Mouse (Mus musculus) lung, adult 2 months (tissue): ENCODE measurements around the gene Cpeb3. TPM values are rescaled to one million over a fixed set of nuclear protein-coding genes. Genes with fewer than 3 reads are reported as not detected.
A peak's percentile ranks its signal among the peaks of the same experiment; 100 is the strongest.

ENCODE experiments used
- DNase-seq: peaks from one replicate; pipeline ENCODE4 v3.0.0; 2022
- H3K4me1 ChIP-seq: fragments of 200-500 bp; 2 replicates; pipeline ENCODE4 v1.6.1; 2011; ENCODE audit warnings: low read length; ENCODE audit not compliant: control insufficient read depth, insufficient read depth
- H3K4me3 ChIP-seq: fragments of 200-500 bp; replicated peaks from 2 replicates; pipeline ENCODE3; 2011; ENCODE audit warnings: low read depth, mild to moderate bottlenecking, control low read depth, low read length; ENCODE audit errors: extremely low read depth
- CTCF ChIP-seq: fragments of 200-500 bp; IDR thresholded peaks from 2 replicates; pipeline ENCODE4 v1.5.1; 2011; ENCODE audit warnings: mild to moderate bottlenecking, low read length, control low read depth; ENCODE audit not compliant: insufficient read depth
- POLR2A ChIP-seq: fragments of 200-500 bp; IDR thresholded peaks from 2 replicates; pipeline ENCODE4 v1.6.1; 2011; ENCODE audit warnings: low read depth, mild to moderate bottlenecking, control low read depth, low read length, borderline replicate concordance; ENCODE audit errors: extremely low read depth
- WGBS: fragments of 180-500 bp; shearing (Covaris S2); methylation state at CpG from one replicate; pipeline ENCODE4 v1.1.7; 2018; 5-methylcytosine and 5-hydroxymethylcytosine counted together
- polyA plus RNA-seq: library from polyadenylated mRNA; depleted of rRNA; stranded (reverse); fragments of >200 nt; gene quantifications from 2 replicates; pipeline ENCODE4 v1.2.3, GENCODE M21; 2012

Gene Cpeb3
- polyA plus RNA-seq, 1 experiment = 6.8 TPM

DNA sequence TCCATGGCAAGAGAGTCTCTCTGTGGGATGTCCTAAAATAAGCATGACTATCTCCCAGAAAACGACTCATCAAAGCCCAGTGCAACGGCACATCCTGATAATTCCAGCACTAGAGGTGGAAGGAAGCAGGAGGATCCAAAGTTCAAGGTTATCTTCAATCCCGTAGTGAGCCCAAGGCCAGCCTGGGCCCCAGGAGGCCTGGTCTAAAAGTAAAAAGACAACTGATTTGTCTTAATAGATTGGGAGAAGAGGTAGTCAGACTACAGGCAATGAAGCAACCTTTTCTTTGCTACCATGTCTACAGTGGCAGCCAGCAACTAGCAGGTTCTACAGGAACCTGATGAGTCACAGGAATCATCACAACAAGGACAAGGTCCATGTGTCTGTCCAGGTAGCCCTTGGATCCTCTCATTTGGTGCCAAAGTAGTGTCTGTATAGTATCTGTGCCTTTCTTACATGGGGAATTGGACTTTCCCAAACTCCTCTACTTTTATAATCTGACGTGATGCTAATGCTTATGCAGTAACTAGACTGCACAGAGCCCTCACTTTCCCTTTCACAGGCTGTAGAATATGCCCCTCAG is 19.9 kb downstream of the Cpeb3 start:
- DNase-seq = no peak
- Histone ChIP-seq H3K4me3 (no peak overlapping the region), H3K4me1 (peaks cover 2% of the 10 kb centered on the region; the same call in 1 of the 2 replicates)
- no peak for TF ChIP-seq CTCF
- no peak for TF ChIP-seq POLR2A
- 69% methylated on average over 4 of the region's 4 CpGs for WGBS

DNA sequence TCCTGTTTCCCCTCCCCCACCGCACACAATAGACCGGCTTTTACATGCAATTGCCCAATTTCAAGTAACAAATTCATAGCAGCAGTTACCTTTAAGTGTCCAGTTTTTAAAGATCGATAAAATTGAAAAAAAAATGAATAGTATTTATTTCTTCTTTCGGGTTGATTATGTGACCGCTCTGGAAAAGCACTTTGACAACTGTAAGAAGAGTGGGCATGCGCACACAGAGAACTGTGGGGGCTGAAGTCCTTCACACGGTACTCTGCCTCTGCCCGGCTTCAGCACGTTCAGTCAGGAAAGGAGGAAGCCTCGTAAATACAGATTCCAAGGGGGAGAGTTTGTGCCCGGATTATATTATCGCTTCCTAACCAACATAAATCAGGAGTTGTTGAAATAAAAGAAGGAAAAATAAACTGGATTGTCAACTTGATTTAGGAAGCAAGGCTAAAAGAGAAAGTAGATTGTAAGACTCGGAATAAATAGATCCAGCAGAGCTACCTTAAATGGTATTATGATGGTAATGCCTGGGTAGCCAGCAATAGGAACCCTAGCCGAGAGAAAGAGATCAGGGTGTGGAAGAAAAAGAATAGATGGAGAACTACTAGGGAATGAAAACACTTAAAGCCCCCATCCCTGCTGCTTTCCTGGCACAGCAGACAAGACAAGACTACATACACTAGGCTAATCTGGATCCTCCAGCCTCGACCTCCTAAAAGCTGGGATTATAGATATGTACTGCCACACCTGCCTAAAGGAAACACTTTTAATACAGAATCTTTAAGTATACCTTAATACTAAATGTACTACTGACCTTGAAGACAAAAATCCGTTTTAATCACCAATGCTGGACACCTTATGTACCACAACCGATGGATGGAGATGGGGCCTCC is 30.3 kb downstream of the Cpeb3 start:
- 13% methylated on average over 17 of the region's 17 CpGs for WGBS
- TF ChIP-seq CTCF (no peak), POLR2A (no peak)
- no peaks in the 10 kb centered on the region for H3K4me1 ChIP-seq
- peak; percentile 27 for DNase-seq
- H3K4me3 ChIP-seq = peak overlapping the region; percentile 61

DNA sequence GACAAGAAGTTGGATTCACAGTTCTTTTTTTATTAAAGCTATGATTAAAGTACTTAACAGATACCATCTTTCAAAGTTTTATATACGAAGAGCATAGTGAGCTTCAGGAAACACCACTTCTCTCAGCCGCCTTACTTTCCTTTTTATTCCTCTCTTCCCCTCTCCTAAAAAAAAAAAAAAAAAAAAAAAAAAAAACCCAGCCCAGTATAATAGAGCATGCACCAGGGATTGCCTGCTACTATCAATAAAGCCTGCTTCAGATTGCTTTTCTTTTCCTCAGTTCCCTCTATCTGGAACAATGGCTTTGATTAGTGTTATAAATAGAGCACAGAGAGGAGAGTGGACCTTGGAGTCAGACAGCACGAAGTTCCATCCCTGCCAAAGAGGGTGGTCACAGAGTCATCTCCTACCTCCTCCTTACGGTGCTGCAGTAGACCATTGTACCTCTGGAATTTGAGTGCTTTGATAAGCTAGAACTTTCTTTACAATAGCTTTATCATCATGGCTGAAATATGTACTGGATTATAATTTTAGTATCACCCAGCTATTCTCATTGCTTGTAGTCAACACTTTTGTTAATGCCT is 31.4 kb downstream of the Cpeb3 start:
- peaks cover 6% of the 10 kb centered on the region for H3K4me1 ChIP-seq
- no peak overlapping the region for H3K4me3 ChIP-seq
- TF ChIP-seq POLR2A = no peak
- TF ChIP-seq CTCF = no peak
- no peak for DNase-seq
- 60% methylated on average over 4 of the region's 4 CpGs for WGBS

DNA sequence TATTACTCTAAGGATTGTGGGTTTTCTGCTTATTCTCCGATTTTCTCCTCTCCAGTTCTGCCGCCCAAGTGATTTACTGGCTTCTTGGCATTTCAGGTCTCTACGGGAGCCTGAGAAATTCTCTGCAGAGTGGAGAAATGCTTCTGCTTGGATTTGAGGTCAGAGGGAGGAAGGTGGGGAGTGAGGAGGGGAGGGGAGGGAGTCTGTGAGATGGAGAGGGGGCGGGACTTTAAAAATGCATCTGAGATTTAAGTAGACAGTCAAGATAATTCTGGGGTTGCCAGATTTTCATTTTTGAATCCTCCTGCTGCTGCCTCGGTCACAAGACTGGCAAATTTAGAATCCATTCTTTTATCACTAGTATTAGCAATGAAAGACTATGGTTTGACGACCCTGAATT is 32.5 kb downstream of the Cpeb3 start:
- TF ChIP-seq POLR2A = no peak
- TF ChIP-seq CTCF = no peak
- 12% methylated on average over 6 of the region's 6 CpGs for whole genome bisulfite sequencing
- peak; percentile 15 for DNase-seq
- Histone ChIP-seq H3K4me3 (peak overlapping the region; percentile 51), H3K4me1 (peaks cover 6% of the 10 kb centered on the region)

DNA sequence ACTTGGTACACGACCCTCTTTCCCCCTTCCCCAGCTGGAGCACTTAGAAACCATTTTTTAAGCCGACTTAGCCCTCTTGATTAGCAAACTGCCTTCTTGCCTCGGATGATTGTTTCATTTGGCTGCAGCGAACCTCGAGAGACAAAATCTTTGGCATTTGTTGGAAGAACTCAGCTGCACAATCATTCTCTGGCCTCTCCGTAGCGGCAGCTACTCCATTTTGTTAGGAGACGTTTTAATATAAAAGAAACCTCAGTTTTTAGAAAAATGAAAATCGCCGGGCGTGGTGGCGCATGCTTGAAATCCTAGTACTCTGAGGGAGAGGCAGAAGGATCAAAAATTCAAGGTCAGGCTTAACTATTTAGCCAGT is 33.0 kb downstream of the Cpeb3 start:
- TF ChIP-seq CTCF = no peak
- TF ChIP-seq POLR2A = no peak
- no peak for DNase-seq
- peaks cover 6% of the 10 kb centered on the region for H3K4me1 ChIP-seq
- peak overlapping the region; percentile 51 for H3K4me3 ChIP-seq
- WGBS = 1% methylated on average over 12 of the region's 12 CpGs

DNA sequence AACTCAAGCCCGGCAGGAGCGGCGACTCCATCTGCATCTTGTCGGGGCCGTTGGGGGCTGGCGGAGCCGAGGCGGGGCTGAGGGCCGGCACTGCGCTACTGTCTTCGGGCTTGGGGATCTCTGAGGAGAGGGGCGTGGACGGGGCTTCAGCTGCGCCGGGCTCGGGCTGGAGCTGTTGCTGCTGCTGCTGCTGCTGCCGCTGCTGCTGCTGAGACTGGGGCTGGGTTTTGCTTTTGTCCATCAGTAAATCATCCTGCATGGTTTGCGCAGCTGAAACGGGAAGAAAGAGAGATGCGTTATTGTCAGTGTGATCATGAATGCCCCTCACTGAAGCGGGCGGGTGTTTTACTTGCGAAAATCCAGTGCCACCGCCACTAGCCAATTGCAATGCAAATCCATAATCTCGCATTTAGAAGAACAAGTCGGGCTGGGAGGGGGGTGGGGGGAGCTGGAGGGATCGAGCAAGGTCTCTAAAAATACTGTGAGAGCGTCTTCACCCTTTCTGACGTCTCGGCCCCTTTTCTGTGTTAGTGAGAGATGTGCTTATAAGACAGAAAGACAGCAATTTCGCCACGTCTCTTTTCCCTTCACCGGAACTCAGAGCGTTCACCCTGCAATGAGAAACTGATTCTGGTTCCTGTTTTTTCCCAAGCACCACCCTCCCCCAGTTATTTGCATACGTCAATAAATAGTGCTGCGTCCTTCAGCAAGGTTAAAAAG is 33.5 kb downstream of the Cpeb3 start:
- WGBS = under 1% methylated on average over 36 of the region's 36 CpGs
- TF ChIP-seq POLR2A (peak; percentile 26; the same call in 1 of the 2 replicates), CTCF (no peak)
- Histone ChIP-seq H3K4me1 (peaks cover 6% of the 10 kb centered on the region), H3K4me3 (peak overlapping the region; percentile 51)
- DNase-seq = peak; percentile 67

DNA sequence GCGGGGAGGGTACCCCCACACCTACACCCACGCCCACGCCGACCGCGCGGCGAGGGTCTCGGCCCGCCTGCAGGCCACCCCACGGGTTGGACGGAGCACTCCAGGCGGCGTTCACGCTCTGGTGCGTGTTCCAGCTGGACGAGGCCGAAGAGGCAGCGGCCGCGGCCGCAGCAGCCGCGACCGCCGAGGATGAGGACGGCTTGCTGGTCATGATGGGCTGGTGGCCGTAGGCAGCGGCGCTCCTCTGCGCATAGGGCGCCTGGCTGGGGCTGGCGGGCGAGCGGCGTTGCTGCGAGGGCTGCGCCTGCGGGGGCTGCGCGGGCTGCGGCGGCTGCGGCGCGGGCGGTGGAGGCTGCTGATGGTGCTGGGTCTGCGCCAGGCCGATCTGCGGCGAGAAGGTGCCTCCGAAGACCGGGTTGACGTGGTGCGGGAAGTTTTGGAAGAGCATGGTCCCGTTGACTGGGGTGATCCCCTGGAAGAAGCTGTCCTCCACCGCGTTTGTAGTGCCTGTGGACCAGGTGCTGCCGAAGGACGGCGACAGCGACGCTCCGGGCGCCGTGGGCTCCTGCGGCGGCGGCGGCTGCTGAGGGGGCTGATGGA is 34.2 kb downstream of the Cpeb3 start:
- Histone ChIP-seq H3K4me1 (peaks cover 6% of the 10 kb centered on the region), H3K4me3 (peak overlapping the region; percentile 51)
- TF ChIP-seq CTCF = no peak
- TF ChIP-seq POLR2A = no peak
- 1% methylated on average over 70 of the region's 70 CpGs for WGBS
- DNase-seq = peak; percentile 38

DNA sequence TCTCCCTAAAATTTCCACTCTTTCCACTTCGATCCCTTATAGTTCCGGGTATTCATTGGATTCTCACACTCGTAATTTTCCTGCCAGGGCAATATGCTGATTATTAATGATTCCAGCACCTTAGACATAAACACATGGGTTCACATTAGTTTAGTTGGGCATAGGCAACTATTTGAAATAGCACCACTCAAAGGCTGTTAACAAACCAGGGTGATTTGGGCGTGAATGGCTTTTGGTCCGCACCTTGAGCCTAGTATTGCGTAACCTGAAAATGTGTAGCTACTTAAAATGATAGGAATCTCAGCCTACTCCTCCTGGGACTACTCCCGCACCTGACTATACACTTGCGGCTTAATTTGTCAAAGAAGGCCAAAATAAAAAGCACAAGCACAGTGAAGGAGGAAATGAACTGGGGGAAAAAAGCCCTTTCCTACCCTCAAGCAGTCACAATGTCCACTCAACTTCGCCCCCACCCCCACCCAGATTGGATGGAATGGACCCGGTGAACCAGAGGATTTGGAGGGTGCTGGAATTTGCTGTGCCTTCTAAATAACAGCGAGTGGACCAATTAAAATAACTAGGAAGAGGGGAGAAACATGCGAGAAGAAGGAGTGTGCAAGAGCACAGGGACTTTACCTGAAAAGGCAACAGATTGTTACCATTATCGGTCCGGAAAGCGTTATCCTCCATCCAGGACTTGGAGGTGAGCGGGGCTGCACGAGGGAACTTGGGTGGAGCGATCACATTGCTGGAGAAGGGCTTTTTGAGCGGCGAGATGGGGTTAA is 34.9 kb downstream of the Cpeb3 start:
- no peak for DNase-seq

More for the DNA sequence above, 34.9 kb downstream of the Cpeb3 start:
- peaks cover 6% of the 10 kb centered on the region for H3K4me1 ChIP-seq
- 43% methylated on average over 20 of the region's 20 CpGs for WGBS
- TF ChIP-seq POLR2A = no peak
- TF ChIP-seq CTCF = no peak
- H3K4me3 ChIP-seq = peak overlapping the region; percentile 51
